Mouse (Mus musculus) CH12.LX (cell line): ENCODE measurements around the gene Cdyl2. TPM values are rescaled to one million over a fixed set of nuclear protein-coding genes. Genes with fewer than 3 reads are reported as not detected.

Experiments
- DNase-seq: peaks from one replicate; pipeline ENCODE4 v3.0.0-alpha.2; 2013; ENCODE audit errors: extremely low read depth
- H3K27ac ChIP-seq: 2 replicates; pipeline ENCODE4 v1.5.1; 2012; ENCODE audit warnings: low read depth, mild to moderate bottlenecking, control low read depth, moderate library complexity; ENCODE audit not compliant: insufficient read depth
- H3K27me3 ChIP-seq: replicated peaks from 2 replicates; pipeline ENCODE3; 2012; ENCODE audit warnings: inconsistent platforms
- H3K36me3 ChIP-seq, 2 experiments: replicated peaks in 1 of 2; 2 replicates each; pipeline versions ENCODE3 to v1.6.1; 2012; ENCODE audit warnings: inconsistent platforms in 1 of 2, low read length in 1 of 2, mild to moderate bottlenecking in 1 of 2, mixed read lengths in 1 of 2, moderate library complexity in 1 of 2; ENCODE audit not compliant: control insufficient read depth in 1 of 2, insufficient read depth in 1 of 2
- H3K4me1 ChIP-seq, 2 experiments: 2 replicates each; pipeline ENCODE4 v1.6.1; 2012; ENCODE audit warnings: inconsistent platforms in 1 of 2, moderate library complexity in 1 of 2; ENCODE audit not compliant: insufficient read depth in 2 of 2, control insufficient read depth in 1 of 2
- H3K4me2 ChIP-seq: 2 replicates; pipeline ENCODE4 v1.6.1; 2012; ENCODE audit warnings: low read depth, mild to moderate bottlenecking, control low read depth; ENCODE audit not compliant: poor library complexity, insufficient read depth, severe bottlenecking
- H3K4me3 ChIP-seq, 3 experiments: fragments of 150-350 bp in 1 of 3; sonication (generic) in 1 of 3; replicated peaks in 1 of 3; 2 replicates each; pipeline versions ENCODE3 to v1.5.1; 2011 to 2012; ENCODE audit warnings: low read depth in 2 of 3, low read length in 2 of 3, mild to moderate bottlenecking in 2 of 3, moderate library complexity in 2 of 3, control low read depth in 1 of 3, improper control_type of control experiment in 1 of 3, inconsistent platforms in 1 of 3, mixed read lengths in 1 of 3; ENCODE audit not compliant: poor library complexity in 1 of 3
- H3K79me2 ChIP-seq: replicated peaks from 2 replicates; pipeline ENCODE4 v1.6.1; 2012; ENCODE audit warnings: mild to moderate bottlenecking, moderate library complexity; ENCODE audit not compliant: control insufficient read depth, poor library complexity, insufficient read depth, severe bottlenecking; ENCODE audit errors: extremely low read depth
- H3K9ac ChIP-seq: 2 replicates; pipeline ENCODE4 v1.6.1; 2012; ENCODE audit warnings: low read depth, mild to moderate bottlenecking, control low read depth, moderate library complexity; ENCODE audit not compliant: insufficient read depth
- H3K9me3 ChIP-seq: replicated peaks from 2 replicates; pipeline ENCODE3; 2012; ENCODE audit warnings: low read length, inconsistent platforms, mixed read lengths
- CHD1 ChIP-seq: IDR thresholded peaks from 2 replicates; pipeline ENCODE4 v1.6.1; 2012; ENCODE audit warnings: low read depth, low read length, improper control_type of control experiment, inconsistent platforms
- CHD2 ChIP-seq: IDR thresholded peaks from 2 replicates; pipeline ENCODE4 v1.6.1; 2011; ENCODE audit warnings: low read length, improper control_type of control experiment
- E2F4 ChIP-seq: IDR thresholded peaks from 2 replicates; pipeline ENCODE4 v1.6.1; 2011; ENCODE audit warnings: low read depth, low read length, improper control_type of control experiment; ENCODE audit not compliant: insufficient replicate concordance
- HCFC1 ChIP-seq: IDR thresholded peaks from 2 replicates; pipeline ENCODE4 v1.6.1; 2012; ENCODE audit warnings: low read depth, mild to moderate bottlenecking, inconsistent platforms, low read length, improper control_type of control experiment
- IRF4 ChIP-seq: IDR thresholded peaks from 2 replicates; pipeline ENCODE4 v1.6.1; 2014; ENCODE audit warnings: low read depth, mild to moderate bottlenecking, inconsistent platforms, low read length, improper control_type of control experiment
- JUN ChIP-seq: IDR thresholded peaks from 2 replicates; pipeline ENCODE4 v1.6.1; 2011; ENCODE audit warnings: low read depth, mild to moderate bottlenecking, low read length, improper control_type of control experiment, moderate library complexity; ENCODE audit not compliant: insufficient read depth
- MXI1 ChIP-seq: IDR thresholded peaks from 2 replicates; pipeline ENCODE4 v1.6.1; 2011; ENCODE audit warnings: mild to moderate bottlenecking, low read depth, low read length, improper control_type of control experiment
- MYC ChIP-seq: IDR thresholded peaks from 2 replicates; pipeline ENCODE4 v1.6.1; 2011; ENCODE audit warnings: low read depth, mild to moderate bottlenecking, improper control_type of control experiment, low read length
- NRF1 ChIP-seq: IDR thresholded peaks from 2 replicates; pipeline ENCODE4 v1.6.1; 2014; ENCODE audit warnings: low read depth, mild to moderate bottlenecking, inconsistent platforms, low read length, improper control_type of control experiment, moderate library complexity
- POLR2AphosphoS2 ChIP-seq: IDR thresholded peaks from 2 replicates; pipeline ENCODE4 v1.6.1; 2011; ENCODE audit warnings: low read depth, low read length, improper control_type of control experiment
- RCOR1 ChIP-seq: conservative IDR thresholded peaks from 2 replicates; pipeline ENCODE4 v1.6.1; 2012; ENCODE audit warnings: low read depth, mild to moderate bottlenecking, inconsistent platforms, low read length, improper control_type of control experiment
- SMC3 ChIP-seq: IDR thresholded peaks from 2 replicates; pipeline ENCODE4 v1.6.1; 2011; ENCODE audit warnings: low read depth, low read length, improper control_type of control experiment
- TBP ChIP-seq: conservative IDR thresholded peaks from 2 replicates; pipeline ENCODE4 v1.6.1; 2011; ENCODE audit warnings: low read depth, low read length, improper control_type of control experiment
- UBTF ChIP-seq: IDR thresholded peaks from 2 replicates; pipeline ENCODE4 v1.6.1; 2012; ENCODE audit warnings: low read depth, mild to moderate bottlenecking, inconsistent platforms, low read length, improper control_type of control experiment, moderate library complexity
- USF1 ChIP-seq: IDR thresholded peaks from 2 replicates; pipeline ENCODE4 v1.6.1; 2014; ENCODE audit warnings: low read depth, mild to moderate bottlenecking, inconsistent platforms, low read length, improper control_type of control experiment
- USF2 ChIP-seq: conservative IDR thresholded peaks from 2 replicates; pipeline ENCODE4 v1.6.1; 2011; ENCODE audit warnings: low read depth, low read length, improper control_type of control experiment
- ZKSCAN1 ChIP-seq: IDR thresholded peaks from 2 replicates; pipeline ENCODE4 v1.6.1; 2012; ENCODE audit warnings: low read depth, inconsistent platforms, low read length, improper control_type of control experiment, borderline replicate concordance
- ZNF384 ChIP-seq: IDR thresholded peaks from 2 replicates; pipeline ENCODE4 v1.6.1; 2012; ENCODE audit warnings: low read depth, low read length, improper control_type of control experiment, inconsistent platforms
- dilution Hi-C: fragments of 300-500 bp; cut with MboI; formaldehyde crosslinking; loops from 2 replicates; pipeline ENCODE4 v1.14.3; 2020; ENCODE audit warnings: low sequenced_read_pairs; ENCODE audit not compliant: extremely low pct_unique_long_range_greater_than_20kb, extremely low pct_ligation_motif_present
- in situ Hi-C: fragments of 300-500 bp; cut with MboI; formaldehyde crosslinking; loops from 3 replicates; pipeline ENCODE4 v1.14.3; 2019; ENCODE audit warnings: low sequenced_read_pairs, low pct_ligation_motif_present, low pct_unique_long_range_greater_than_20kb, mixed read lengths
- polyA plus RNA-seq: library from polyadenylated mRNA; unstranded; fragments of >175 nt; gene quantifications from 2 replicates; pipeline ENCODE4 v1.2.1, GENCODE M21; 2012; ENCODE audit warnings: low read depth; ENCODE audit not compliant: insufficient read length
- total RNA-seq, 2 experiments: library from RNA; depleted of rRNA; stranded (reverse); fragments of 300-350 nt in 1 of 2; fragments of >200 nt in 1 of 2; gene quantifications; 2 replicates each; pipeline ENCODE4 v1.2.3; 2012 to 2014

The Cdyl2 gene
- total and polyA plus RNA-seq, 3 experiments = 4.4 to 9.4 (median 6.9) TPM

DNA sequence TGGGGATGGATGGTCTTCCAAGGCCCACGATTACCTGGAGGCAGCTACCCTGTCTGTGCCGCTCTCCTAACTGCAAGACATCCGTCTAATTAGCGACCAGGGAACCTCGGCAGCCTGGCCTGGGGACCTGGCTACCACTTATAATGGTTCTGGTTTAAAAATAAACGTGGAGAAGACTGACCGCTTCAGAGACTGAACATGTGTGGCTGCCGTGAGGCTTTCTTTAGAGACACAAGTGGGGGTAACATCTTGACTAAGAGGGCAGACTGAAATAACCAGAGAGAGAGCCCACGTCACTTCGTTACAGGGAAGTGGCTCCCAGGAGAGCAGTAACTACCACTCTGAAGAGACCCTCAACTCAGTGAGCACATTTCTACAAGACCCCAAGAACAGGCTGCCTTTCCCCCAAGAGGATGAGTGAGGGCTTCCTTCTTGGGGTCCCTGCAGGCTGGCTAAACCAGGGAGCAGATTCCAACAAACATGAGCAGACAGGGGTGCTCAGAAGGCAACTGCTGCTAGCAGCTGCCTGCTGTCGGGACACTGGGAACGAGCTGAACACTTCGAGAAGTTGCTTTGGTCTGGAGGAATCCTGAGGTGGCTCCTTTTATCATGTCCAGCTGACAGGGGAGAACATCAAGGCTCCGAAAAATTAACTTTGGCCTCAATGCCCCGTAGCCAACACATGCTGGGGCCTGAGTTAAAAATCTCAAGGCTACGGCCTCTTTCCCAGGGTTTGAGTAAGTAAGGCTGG lies 82.6 kb downstream of the Cdyl2 start:
- Histone ChIP-seq H3K4me2 (no peak overlapping the region), H3K27ac (no peak overlapping the region), H3K79me2 (no peaks in the 10 kb centered on the region), H3K4me3 (no peak overlapping the region), H3K9ac (no peak overlapping the region), H3K27me3 (no peaks in the 10 kb centered on the region), H3K4me1 (peaks cover 0 to 14% of the 10 kb centered on the region in 2 experiments; a peak in 2 of 4 replicates), H3K36me3 (peaks cover 0 to 9% of the 10 kb centered on the region in 2 experiments), H3K9me3 (no peaks in the 10 kb centered on the region)
- DNase-seq = no peak
- TF ChIP-seq HCFC1 = no peak
- TF ChIP-seq MXI1 = no peak
- TF ChIP-seq UBTF = no peak
- TF ChIP-seq ZNF384 = no peak
- no peak for TF ChIP-seq TBP
- no peak for TF ChIP-seq POLR2AphosphoS2
- in situ Hi-C loops = no loop called here
- dilution Hi-C loops = no loop called here

DNA sequence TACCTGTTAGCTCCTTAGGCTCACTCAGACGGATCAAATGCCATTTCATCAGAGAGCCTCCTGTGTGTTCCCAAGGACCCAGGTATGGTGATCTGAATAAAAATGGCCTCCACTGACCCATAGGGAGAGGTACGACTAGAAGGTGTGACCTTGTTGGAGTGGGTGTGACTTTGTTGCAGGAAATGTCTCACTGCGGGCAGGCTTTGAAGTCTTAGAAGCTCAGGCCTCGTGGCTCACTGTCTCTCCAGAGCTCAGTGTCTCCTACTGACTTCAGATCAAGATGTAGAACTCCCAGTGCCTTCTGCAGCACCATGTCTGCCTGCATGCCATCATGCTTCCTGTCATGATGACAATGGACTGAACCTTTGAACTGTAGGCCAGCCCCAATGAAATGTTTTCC lies 87.4 kb downstream of the Cdyl2 start:
- H3K4me3 ChIP-seq = no peak overlapping the region
- H3K36me3 ChIP-seq = peaks cover 0 to 13% of the 10 kb centered on the region in 2 experiments
- H3K4me1 ChIP-seq = peaks cover 2 to 24% of the 10 kb centered on the region in 2 experiments
- TF ChIP-seq CHD2 = no peak
- TF ChIP-seq USF1 = no peak
- TF ChIP-seq RCOR1 = no peak
- dilution Hi-C loops (no loop called here), in situ Hi-C loops (no loop called here)
- DNase-seq = no peak
- no peak overlapping the region for H3K27ac ChIP-seq
- no peak overlapping the region for H3K9ac ChIP-seq
- H3K9me3 ChIP-seq = no peaks in the 10 kb centered on the region
- H3K27me3 ChIP-seq = no peaks in the 10 kb centered on the region
- no peak overlapping the region for H3K4me2 ChIP-seq
- no peaks in the 10 kb centered on the region for H3K79me2 ChIP-seq

GRCm38 (mm10) chr8:116640925-116641324 lies 91.9 kb downstream of the Cdyl2 start:
- Histone ChIP-seq H3K36me3 (peaks cover 0 to 12% of the 10 kb centered on the region in 2 experiments), H3K4me3 (no peak overlapping the region), H3K27me3 (no peaks in the 10 kb centered on the region), H3K27ac (no peak overlapping the region), H3K9me3 (no peaks in the 10 kb centered on the region), H3K4me2 (no peak overlapping the region), H3K9ac (no peak overlapping the region), H3K79me2 (no peaks in the 10 kb centered on the region), H3K4me1 (peaks cover 18 to 52% of the 10 kb centered on the region in 2 experiments)
- TF ChIP-seq NRF1 (no peak), TBP (no peak), CHD2 (no peak), IRF4 (no peak), USF2 (no peak), UBTF (no peak), CHD1 (no peak), ZKSCAN1 (no peak), E2F4 (no peak), JUN (no peak), SMC3 (no peak), USF1 (no peak), MYC (no peak)
- in situ Hi-C loops = no loop called here
- dilution Hi-C loops = no loop called here
- no peak for DNase-seq
